Mouse (Mus musculus) inflammation-experienced regulatory T-cells, adult 6 months (primary cell): ENCODE measurements around the gene Dusp18. TPM values are rescaled to one million over a fixed set of nuclear protein-coding genes. Genes with fewer than 3 reads are reported as not detected.

ENCODE experiments used
- ATAC-seq: one replicate; pipeline ENCODE4 v1.8.0; 2017
- polyA plus RNA-seq, 3 experiments: library from polyadenylated mRNA; unstranded; fragments of 100-300 nt; shearing (Covaris generic); gene quantifications; one replicate each; pipeline ENCODE4 v1.2.1; 2017

Dusp18 gene
- under 1 TPM in 2 of 3 experiments, not detected in 1; 0.21 to 0.32 TPM for polyA plus RNA-seq

- ATAC-seq: peak; percentile 97
Measured at GRCm38 (mm10) chr11:3894406-3895281, at the start of gene Dusp18, which contains the start of gene 4921536K21Rik. Dusp18 (plus strand) TSS chr11:3895240. 4921536K21Rik (minus strand) TSS chr11:3895098.

GRCm38 (mm10) chr11:3846351-3846750 is 48.7 kb upstream of the Dusp18 start:
- no peak for ATAC-seq

GRCm38 (mm10) chr11:3849469-3850314 is 45.3 kb upstream of the Dusp18 start:
- no peak for ATAC-seq

- ATAC-seq: no peak
Measured at GRCm38 (mm10) chr11:3850315-3850614, 44.8 kb upstream of the Dusp18 start.

GRCm38 (mm10) chr11:3850746-3851277 is 44.2 kb upstream of the Dusp18 start:
- ATAC-seq: no peak

GRCm38 (mm10) chr11:3851872-3852271 is 43.2 kb upstream of the Dusp18 start:
- no peak for ATAC-seq

GRCm38 (mm10) chr11:3853031-3853430 is 42.0 kb upstream of the Dusp18 start:
- ATAC-seq: no peak

- ATAC-seq: no peak
Measured at GRCm38 (mm10) chr11:3853481-3854034, 41.5 kb upstream of the Dusp18 start.

GRCm38 (mm10) chr11:3854156-3854555 is 40.9 kb upstream of the Dusp18 start:
- no peak for ATAC-seq

GRCm38 (mm10) chr11:3855846-3856245 is 39.2 kb upstream of the Dusp18 start:
- no peak for ATAC-seq

- no peak for ATAC-seq
Measured at GRCm38 (mm10) chr11:3857902-3858301, 37.1 kb upstream of the Dusp18 start.

GRCm38 (mm10) chr11:3859778-3860177 is 35.3 kb upstream of the Dusp18 start:
- no peak for ATAC-seq

- ATAC-seq: no peak
Measured at GRCm38 (mm10) chr11:3860361-3860760, 34.7 kb upstream of the Dusp18 start.

- ATAC-seq: no peak
Measured at GRCm38 (mm10) chr11:3862661-3863453, 32.2 kb upstream of the Dusp18 start.

GRCm38 (mm10) chr11:3863454-3864112 is 31.5 kb upstream of the Dusp18 start, which contains the start of gene Osbp2:
Osbp2 (minus strand) TSS chr11:3863903.
- peak; percentile 41 for ATAC-seq

GRCm38 (mm10) chr11:3864343-3864742 is 30.7 kb upstream of the Dusp18 start:
- ATAC-seq: no peak

- ATAC-seq: no peak
Measured at GRCm38 (mm10) chr11:3876419-3876818, 18.6 kb upstream of the Dusp18 start.

- ATAC-seq: no peak
Measured at GRCm38 (mm10) chr11:3878660-3879059, 16.4 kb upstream of the Dusp18 start.

GRCm38 (mm10) chr11:3879836-3880235 is 15.2 kb upstream of the Dusp18 start:
- no peak for ATAC-seq

- no peak for ATAC-seq
Measured at GRCm38 (mm10) chr11:3883711-3884110, 11.3 kb upstream of the Dusp18 start.

GRCm38 (mm10) chr11:3887331-3887730 is 7.7 kb upstream of the Dusp18 start:
- ATAC-seq: no peak
